Mouse (Mus musculus) intestine, embryonic 15.5 days (tissue): ENCODE results near the gene Aif1. TPM values are rescaled to one million over a fixed set of nuclear protein-coding genes. Genes with fewer than 3 reads are reported as not detected.
"Not testable (repeated sequence)": the region's sequence is repeated elsewhere in the genome, so short reads cannot be mapped to it uniquely, and the experiment has no call there.

Experiments
- ATAC-seq: fragments of 200-750 bp; cut with Nextera tagmentation; 2 replicates; pipeline ENCODE4 v1.8.0; 2017; ENCODE audit warnings: moderate TSS enrichment, moderate library complexity
- H3K27ac ChIP-seq: fragments of 300-500 bp; sonication (generic); 2 replicates; pipeline ENCODE4 v1.5.1; 2015; ENCODE audit warnings: mild to moderate bottlenecking, inconsistent platforms
- H3K27me3 ChIP-seq: fragments of 300-500 bp; sonication (generic); replicated peaks from 2 replicates; pipeline ENCODE4 v1.6.1; 2015; ENCODE audit warnings: inconsistent platforms
- H3K36me3 ChIP-seq: fragments of 300-500 bp; sonication (generic); 2 replicates; pipeline ENCODE4 v1.6.1; 2015; ENCODE audit warnings: inconsistent platforms
- H3K4me1 ChIP-seq: fragments of 300-500 bp; sonication (generic); replicated peaks from 2 replicates; pipeline ENCODE4 v1.6.1; 2015; ENCODE audit warnings: inconsistent platforms
- H3K4me2 ChIP-seq: fragments of 300-500 bp; sonication (generic); replicated peaks from 2 replicates; pipeline ENCODE4 v1.6.1; 2015; ENCODE audit warnings: mild to moderate bottlenecking, inconsistent platforms
- H3K4me3 ChIP-seq: fragments of 300-500 bp; sonication (generic); replicated peaks from 2 replicates; pipeline ENCODE4 v1.5.1; 2015; ENCODE audit warnings: inconsistent platforms
- H3K9ac ChIP-seq: fragments of 300-500 bp; sonication (generic); 2 replicates; pipeline ENCODE4 v1.6.1; 2015; ENCODE audit warnings: inconsistent platforms
- H3K9me3 ChIP-seq: fragments of 300-500 bp; sonication (generic); 2 replicates; pipeline ENCODE4 v1.6.1; 2016; ENCODE audit warnings: inconsistent platforms
- WGBS: fragments of 180-500 bp; shearing (Covaris S2); methylation state at CpG from one replicate; pipeline ENCODE4 v1.1.7; 2015; 5-methylcytosine and 5-hydroxymethylcytosine counted together
- polyA plus RNA-seq: library from polyadenylated mRNA; unstranded; fragments of >200 nt; fragmentation: Nextera tagmentation; extraction: Ambion mirVana; gene quantifications from 2 replicates; pipeline ENCODE4 v1.2.1, GENCODE M21; 2015

Gene Aif1
- polyA plus RNA-seq, 1 experiment from 2014 or later = 20.6 TPM

GRCm38 (mm10) chr17:35131500-35132173, 44.2 kb downstream of the Aif1 start, which contains the start of gene Apom:
TSS of gene Apom (minus strand) at chr17:35132050.
- Histone ChIP-seq H3K4me2 (no peak within 1 kb of the TSS), H3K27ac (no peak within 1 kb of the TSS)
- 69% methylated on average over 15 of the region's 15 CpGs for WGBS

DNA sequence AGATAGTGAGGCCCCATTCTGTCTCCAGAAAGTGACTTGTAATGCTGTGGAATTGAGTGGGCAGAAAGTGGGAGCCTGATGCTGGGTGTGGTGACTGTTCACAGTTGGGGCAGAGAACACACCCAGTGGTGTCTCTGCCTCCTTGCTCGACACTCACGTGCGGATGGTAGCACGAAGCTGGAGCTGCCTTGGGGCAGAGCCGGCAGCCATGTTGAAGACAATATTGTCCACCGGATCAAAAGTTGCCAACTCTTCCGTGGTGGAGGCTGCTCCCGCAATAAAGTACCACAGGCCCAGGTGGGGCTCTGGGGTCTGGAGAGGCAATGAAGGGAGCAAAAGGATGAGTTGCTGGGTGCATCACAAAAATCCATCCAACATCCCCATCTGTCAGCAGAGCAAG, 44.8 kb downstream of the Aif1 start:
- H3K4me3 ChIP-seq = no peak overlapping the region
- no peaks in the 10 kb centered on the region for H3K27me3 ChIP-seq
- H3K27ac ChIP-seq = no peak overlapping the region
- H3K36me3 ChIP-seq = 0 out of 2 replicates have a peak, but pooled peaks cover 3% of the 10 kb centered on the region
- H3K4me2 ChIP-seq = no peak overlapping the region
- no peak for ATAC-seq
- H3K9me3 ChIP-seq = no peaks in the 10 kb centered on the region
- no peak overlapping the region for H3K9ac ChIP-seq
- 85% methylated on average over 8 of the region's 8 CpGs for WGBS
- peaks cover 14% of the 10 kb centered on the region for H3K4me1 ChIP-seq

More at GRCm38 (mm10) chr17:35131500-35132173, 44.2 kb downstream of the Aif1 start, which contains the start of gene Apom:
- peaks cover 18% of the 10 kb centered on the region for H3K4me1 ChIP-seq
- H3K4me3 ChIP-seq = no peak within 1 kb of the TSS
- no peaks in the 10 kb centered on the region for H3K27me3 ChIP-seq
- no peaks in the 10 kb centered on the region for H3K9me3 ChIP-seq
- H3K9ac ChIP-seq = no peak within 1 kb of the TSS
- no peak for ATAC-seq
- 0 out of 2 replicates have a peak, but pooled peaks cover 3% of the 10 kb centered on the region for H3K36me3 ChIP-seq

- Histone ChIP-seq H3K27me3 (no peaks in the 10 kb centered on the region), H3K4me2 (no peak overlapping the region), H3K4me1 (peaks cover 24% of the 10 kb centered on the region), H3K9ac (no peak overlapping the region), H3K27ac (no peak overlapping the region), H3K9me3 (no peaks in the 10 kb centered on the region), H3K36me3 (0 out of 2 replicates have a peak, but pooled peaks cover 3% of the 10 kb centered on the region), H3K4me3 (no peak overlapping the region)
- WGBS = 72% methylated on average over 11 of the region's 11 CpGs
- ATAC-seq = no peak
These were observed 46.9 kb downstream of the Aif1 start for GRCm38 (mm10) chr17:35128996-35129395.

- peaks cover 27% of the 10 kb centered on the region for H3K4me1 ChIP-seq
- 0 out of 2 replicates have a peak overlapping the region, but pooled peaks have one; percentile 78 for H3K27ac ChIP-seq
- H3K9me3 ChIP-seq = no peaks in the 10 kb centered on the region
- WGBS = 59% methylated on average over 13 of the region's 13 CpGs
- no peaks in the 10 kb centered on the region for H3K27me3 ChIP-seq
- ATAC-seq = no peak
- H3K9ac ChIP-seq = peak overlapping the region; percentile 57
- H3K36me3 ChIP-seq = 0 out of 2 replicates have a peak, but pooled peaks cover 3% of the 10 kb centered on the region
- H3K4me2 ChIP-seq = peak overlapping the region; percentile 79
- peak overlapping the region; percentile 56 for H3K4me3 ChIP-seq
These were observed 48.9 kb downstream of the Aif1 start for GRCm38 (mm10) chr17:35127017-35127416.

DNA sequence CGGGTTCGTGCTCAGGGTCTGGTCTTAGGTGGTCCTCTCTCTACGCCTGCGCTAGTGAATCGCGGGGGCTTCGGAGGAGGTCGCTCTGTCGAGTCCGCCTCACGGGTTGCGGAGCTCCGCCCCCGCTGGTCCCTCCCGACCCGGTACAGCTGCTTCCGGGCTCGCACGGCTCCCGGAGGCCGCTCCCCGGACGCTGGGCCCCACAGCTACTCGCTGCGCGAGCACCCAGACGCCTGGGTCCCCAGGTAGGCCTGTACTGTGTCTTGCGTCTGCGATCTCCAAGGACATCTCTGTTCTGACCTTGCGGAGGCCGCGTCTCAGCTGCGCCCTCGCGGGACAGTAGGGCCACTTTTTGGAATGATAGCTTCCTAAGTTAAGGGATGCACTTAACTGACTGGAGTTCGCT, 49.7 kb downstream of the Aif1 start, which contains the start of gene D17H6S53E:
Gene D17H6S53E (plus strand): TSS at position 168 of the 406 bp plus-strand sequence.
- Histone ChIP-seq H3K36me3 (0 out of 2 replicates have a peak, but pooled peaks cover 3% of the 10 kb centered on the region), H3K27ac (peak within 1 kb of the TSS; percentile 78), H3K9me3 (no peaks in the 10 kb centered on the region), H3K9ac (peak within 1 kb of the TSS; percentile 57), H3K4me3 (peak within 1 kb of the TSS; percentile 56), H3K27me3 (no peaks in the 10 kb centered on the region), H3K4me2 (peak within 1 kb of the TSS; percentile 79), H3K4me1 (peaks cover 27% of the 10 kb centered on the region)
- under 1% methylated on average over 36 of the region's 36 CpGs for WGBS
- ATAC-seq = peak; percentile 73

DNA sequence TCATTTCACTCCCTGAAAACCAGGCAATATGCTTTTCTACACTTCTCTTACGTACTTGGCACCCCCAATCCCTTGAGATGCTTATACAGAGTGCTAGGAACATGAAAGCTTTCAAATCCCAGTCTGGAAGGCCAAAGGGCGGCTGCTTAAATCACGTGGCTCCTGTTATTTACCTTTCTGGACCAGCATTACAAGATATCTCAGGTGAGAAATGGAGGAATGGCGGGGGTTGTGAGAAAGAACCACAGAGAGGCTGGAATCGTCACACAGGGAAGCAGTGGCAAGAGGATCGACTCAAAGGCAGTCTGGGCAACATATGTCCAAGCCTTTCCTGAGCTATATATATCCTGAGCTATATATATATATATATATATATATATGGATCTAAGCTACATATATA, 50.3 kb downstream of the Aif1 start:
- Histone ChIP-seq H3K9me3 (no peaks in the 10 kb centered on the region), H3K9ac (peak overlapping the region; percentile 57), H3K4me2 (peak overlapping the region; percentile 79), H3K4me1 (peaks cover 27% of the 10 kb centered on the region), H3K4me3 (peak overlapping the region; percentile 56), H3K36me3 (0 out of 2 replicates have a peak, but pooled peaks cover 3% of the 10 kb centered on the region), H3K27ac (peak overlapping the region; percentile 78), H3K27me3 (no peaks in the 10 kb centered on the region)
- no peak for ATAC-seq
- WGBS = 23% methylated on average over 6 of the region's 6 CpGs

GRCm38 (mm10) chr17:35125081-35125480, 50.8 kb downstream of the Aif1 start:
- Histone ChIP-seq H3K27ac (peak overlapping the region; percentile 78), H3K36me3 (0 out of 2 replicates have a peak, but pooled peaks cover 3% of the 10 kb centered on the region), H3K27me3 (no peaks in the 10 kb centered on the region), H3K9me3 (no peaks in the 10 kb centered on the region), H3K9ac (0 out of 2 replicates have a peak overlapping the region, but pooled peaks have one; percentile 57), H3K4me3 (no peak overlapping the region), H3K4me2 (peak overlapping the region; percentile 79), H3K4me1 (peaks cover 30% of the 10 kb centered on the region)
- WGBS = 85% methylated on average over 1 of the region's 1 CpGs
- no peak for ATAC-seq

- ATAC-seq, H3K4me2 ChIP-seq, H3K36me3 ChIP-seq, H3K9ac ChIP-seq, H3K9me3 ChIP-seq, H3K27me3 ChIP-seq, H3K4me3 ChIP-seq: not testable (repeated sequence)
- WGBS = 83% methylated on average over 12 of the region's 12 CpGs
- H3K4me1 ChIP-seq = peaks cover 35% of the 10 kb centered on the region
- H3K27ac ChIP-seq = 0 out of 2 replicates have a peak overlapping the region, but pooled peaks have one; percentile 78
These were observed 51.5 kb downstream of the Aif1 start for GRCm38 (mm10) chr17:35124261-35124896.

DNA sequence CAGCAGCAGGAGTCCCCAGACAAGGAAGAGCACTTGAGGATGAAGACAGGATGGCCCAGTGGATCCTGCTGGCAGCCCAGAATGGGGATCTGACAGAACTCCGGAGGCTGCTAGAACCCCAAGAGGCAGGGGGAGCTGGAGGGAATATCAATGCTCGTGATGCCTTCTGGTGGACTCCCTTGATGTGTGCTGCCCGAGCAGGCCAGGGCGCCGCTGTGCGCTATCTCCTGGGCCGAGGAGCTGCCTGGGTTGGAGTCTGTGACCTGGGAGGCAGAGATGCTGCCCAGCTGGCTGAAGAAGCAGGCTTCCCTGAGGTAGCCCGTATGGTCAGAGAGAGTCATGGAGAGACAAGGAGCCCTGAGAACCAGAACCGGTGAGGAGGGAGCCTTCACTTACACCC, 52.6 kb downstream of the Aif1 start:
- not testable (repeated sequence) for ATAC-seq, H3K9me3 ChIP-seq, H3K4me3 ChIP-seq, H3K27ac ChIP-seq, H3K27me3 ChIP-seq, H3K4me2 ChIP-seq, H3K9ac ChIP-seq
- peaks cover 35% of the 10 kb centered on the region for H3K4me1 ChIP-seq
- 95% methylated on average over 9 of the region's 9 CpGs for whole genome bisulfite sequencing
- peaks cover 12% of the 10 kb centered on the region for H3K36me3 ChIP-seq

GRCm38 (mm10) chr17:35121871-35122303, 54.0 kb downstream of the Aif1 start, which contains the start of gene Csnk2b:
TSS of gene Csnk2b (minus strand) at chr17:35122053.
- under 1% methylated on average over 19 of the region's 19 CpGs for WGBS
- peaks cover 18% of the 10 kb centered on the region for H3K36me3 ChIP-seq
- no peaks in the 10 kb centered on the region for H3K27me3 ChIP-seq
- peak within 1 kb of the TSS; percentile 84 for H3K9ac ChIP-seq
- H3K4me2 ChIP-seq = peak within 1 kb of the TSS; percentile 94
- no peaks in the 10 kb centered on the region for H3K9me3 ChIP-seq
- no peak for ATAC-seq
- H3K4me3 ChIP-seq = peak within 1 kb of the TSS; percentile 68
- peak within 1 kb of the TSS; percentile 89 for H3K27ac ChIP-seq
- peaks cover 25% of the 10 kb centered on the region for H3K4me1 ChIP-seq

GRCm38 (mm10) chr17:35121143-35121799, 54.6 kb downstream of the Aif1 start, which contains the start of gene Gpank1:
TSS of gene Gpank1 (plus strand) at chr17:35121455.
- Histone ChIP-seq H3K27ac (peak within 1 kb of the TSS; percentile 89), H3K36me3 (peaks cover 20% of the 10 kb centered on the region), H3K4me2 (peak within 1 kb of the TSS; percentile 94), H3K9me3 (no peaks in the 10 kb centered on the region), H3K4me1 (peaks cover 21% of the 10 kb centered on the region), H3K9ac (peak within 1 kb of the TSS; percentile 84), H3K27me3 (no peaks in the 10 kb centered on the region), H3K4me3 (peak within 1 kb of the TSS; percentile 68)
- under 1% methylated on average over 50 of the region's 50 CpGs for WGBS
- ATAC-seq = peak; percentile 95
